Mouse (Mus musculus) cortical plate, adult 2 months (tissue): ENCODE measurements at regions not wholly inside any gene's neighbourhood (a gene's known extent, or its start where the extent isn't known, plus 50 kb on each side); places are given as distances from the start of the nearest gene placed in this dataset.

Experiments
- H3K27ac ChIP-seq: fragments of 200-500 bp; 2 replicates; pipeline ENCODE4 v1.5.1; 2012; ENCODE audit warnings: low read length, control low read depth, inconsistent platforms; ENCODE audit not compliant: insufficient read depth
- H3K4me1 ChIP-seq: fragments of 200-500 bp; 2 replicates; pipeline ENCODE4 v1.6.1; 2011; ENCODE audit warnings: low read length; ENCODE audit not compliant: control insufficient read depth, insufficient read depth
- H3K4me3 ChIP-seq: fragments of 200-500 bp; 2 replicates; pipeline ENCODE4 v1.5.1; 2011; ENCODE audit warnings: mild to moderate bottlenecking, low read length, control low read depth; ENCODE audit not compliant: insufficient read depth
- CTCF ChIP-seq: fragments of 200-500 bp; IDR thresholded peaks from 2 replicates; pipeline ENCODE4 v1.5.1; 2011; ENCODE audit warnings: mild to moderate bottlenecking, control low read depth, low read length; ENCODE audit not compliant: insufficient read depth; ENCODE audit errors: extremely low read depth
- POLR2A ChIP-seq: fragments of 200-500 bp; IDR thresholded peaks from 2 replicates; pipeline ENCODE4 v1.6.1; 2011; ENCODE audit warnings: mild to moderate bottlenecking, low read length, control low read depth; ENCODE audit not compliant: insufficient read depth; ENCODE audit errors: extremely low read depth

DNA sequence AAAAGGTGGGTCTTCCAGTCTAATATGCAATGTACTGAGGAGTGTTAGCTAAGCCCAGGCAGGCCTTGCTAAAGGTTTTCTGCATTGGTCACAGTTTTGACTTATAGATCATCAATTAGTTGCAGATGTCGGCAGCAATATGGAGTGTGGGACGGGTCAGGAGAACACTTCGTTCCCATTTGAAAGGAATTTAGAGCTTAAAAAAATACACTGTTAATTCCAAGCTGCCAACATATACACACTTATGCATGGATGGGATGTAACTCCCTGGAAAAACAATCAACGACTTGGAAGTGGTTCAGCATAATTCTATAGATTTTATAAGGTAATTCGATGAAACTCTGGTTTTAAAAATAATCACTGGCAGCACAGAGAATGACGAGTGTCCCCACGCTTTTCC is 121.4 kb downstream of the Tmem30b start:
- Histone ChIP-seq H3K4me1 (no peaks in the 10 kb centered on the region), H3K27ac (no peak overlapping the region), H3K4me3 (no peak overlapping the region)
- TF ChIP-seq POLR2A (no peak), CTCF (no peak)

- Histone ChIP-seq H3K4me1 (no peaks in the 10 kb centered on the region), H3K27ac (no peak overlapping the region), H3K4me3 (no peak overlapping the region)
- TF ChIP-seq CTCF = no peak
- no peak for TF ChIP-seq POLR2A
Observed at GRCm38 (mm10) chr12:73417101-73417500, 129.1 kb downstream of the Tmem30b start.

GRCm38 (mm10) chr12:73416367-73416897 is 129.8 kb downstream of the Tmem30b start:
- Histone ChIP-seq H3K4me3 (no peak overlapping the region), H3K27ac (no peak overlapping the region), H3K4me1 (no peaks in the 10 kb centered on the region)
- TF ChIP-seq POLR2A (no peak), CTCF (no peak)

DNA sequence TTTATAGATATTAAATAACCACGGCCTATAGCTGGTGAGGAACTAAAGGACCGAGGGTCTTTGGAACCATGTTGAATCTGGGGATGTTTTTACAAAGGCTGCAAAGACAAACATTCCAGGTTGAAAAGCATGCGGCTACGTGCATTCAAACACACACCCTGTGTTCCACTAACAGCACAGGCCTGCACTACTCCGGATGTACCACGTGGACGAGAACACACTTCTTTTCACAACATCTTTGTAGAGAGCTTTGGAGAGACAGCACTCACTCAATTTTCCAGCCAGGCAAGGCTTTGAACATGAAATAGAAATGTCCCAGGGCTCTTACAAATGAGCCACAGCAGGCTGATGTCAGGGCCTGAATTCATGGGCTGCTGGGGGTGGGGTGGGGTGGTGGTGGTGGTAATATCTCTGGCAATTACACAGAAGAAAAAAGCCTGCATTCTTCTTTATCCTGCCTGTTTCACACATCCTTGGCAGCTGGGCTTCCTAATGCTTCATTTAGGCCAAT is 129.3 kb downstream of the Slc38a6 start:
- no peaks in the 10 kb centered on the region for H3K4me1 ChIP-seq
- H3K4me3 ChIP-seq = no peak overlapping the region
- H3K27ac ChIP-seq = no peak overlapping the region
- TF ChIP-seq CTCF (no peak), POLR2A (no peak)

DNA sequence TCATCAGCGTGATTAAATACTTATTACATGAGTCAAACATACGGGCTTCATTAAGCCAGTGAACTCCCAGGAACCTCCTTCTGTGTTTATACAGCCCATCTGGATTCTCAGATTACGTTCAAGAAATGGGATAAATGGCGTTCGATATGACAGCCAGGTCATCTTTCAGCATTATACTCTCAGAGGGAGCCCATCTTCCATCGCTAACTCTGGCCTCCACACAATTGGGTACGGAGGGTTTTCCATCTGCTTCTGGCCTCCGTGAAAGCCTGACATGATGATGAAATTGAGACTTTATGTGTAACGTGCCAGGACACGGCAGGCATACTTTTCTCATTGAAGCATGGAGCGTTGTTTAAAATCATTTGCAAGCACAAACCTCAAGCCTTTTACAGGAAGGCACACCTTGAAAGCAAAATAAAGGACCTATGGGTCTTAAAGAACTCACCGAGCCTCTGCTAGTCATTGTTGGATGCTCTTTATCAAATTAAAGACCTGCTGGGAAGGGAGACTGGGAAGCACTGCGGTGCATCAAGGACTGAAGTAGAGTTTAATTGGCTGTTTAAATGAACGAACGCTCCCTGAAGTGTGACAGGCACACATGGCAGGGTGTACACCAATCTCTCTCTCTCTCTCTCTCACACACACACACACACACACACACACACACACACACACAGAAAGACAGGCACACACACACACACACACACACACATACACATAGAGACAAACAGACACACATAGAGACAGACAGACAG is 127.0 kb downstream of the Slc38a6 start:
- no peaks in the 10 kb centered on the region for H3K4me1 ChIP-seq
- H3K4me3 ChIP-seq = no peak overlapping the region
- no peak overlapping the region for H3K27ac ChIP-seq
- no peak for TF ChIP-seq CTCF
- TF ChIP-seq POLR2A = no peak

DNA sequence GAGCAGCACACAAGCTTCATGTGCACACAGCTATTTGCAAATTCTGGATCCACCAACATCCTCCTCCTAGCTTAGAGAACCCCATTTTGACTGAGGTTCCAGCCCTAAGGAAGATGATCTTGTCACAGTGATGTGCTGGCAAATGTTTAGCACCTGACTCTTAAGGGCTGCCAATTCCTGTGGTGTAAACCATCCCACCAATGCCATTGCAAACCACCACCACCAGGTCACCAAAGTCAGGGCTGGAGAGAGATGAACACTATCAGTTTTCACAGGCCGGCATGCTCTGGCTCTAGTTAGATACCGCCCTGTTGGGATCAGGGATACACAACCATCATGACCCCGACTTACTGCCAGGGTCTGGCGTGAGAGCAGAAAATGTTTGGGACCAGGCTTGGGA is 125.9 kb downstream of the Slc38a6 start:
- Histone ChIP-seq H3K4me3 (no peak overlapping the region), H3K27ac (no peak overlapping the region), H3K4me1 (no peaks in the 10 kb centered on the region)
- TF ChIP-seq CTCF (no peak), POLR2A (no peak)

- Histone ChIP-seq H3K4me3 (no peak overlapping the region), H3K27ac (no peak overlapping the region), H3K4me1 (no peaks in the 10 kb centered on the region)
- no peak for TF ChIP-seq POLR2A
Observed at GRCm38 (mm10) chr12:73410924-73411323, 124.3 kb downstream of the Slc38a6 start.

- H3K4me1 ChIP-seq = no peaks in the 10 kb centered on the region
- H3K27ac ChIP-seq = no peak overlapping the region
- no peak overlapping the region for H3K4me3 ChIP-seq
- TF ChIP-seq CTCF = no peak
- no peak for TF ChIP-seq POLR2A
Observed at GRCm38 (mm10) chr12:73409481-73410085, 123.0 kb downstream of the Slc38a6 start.

DNA sequence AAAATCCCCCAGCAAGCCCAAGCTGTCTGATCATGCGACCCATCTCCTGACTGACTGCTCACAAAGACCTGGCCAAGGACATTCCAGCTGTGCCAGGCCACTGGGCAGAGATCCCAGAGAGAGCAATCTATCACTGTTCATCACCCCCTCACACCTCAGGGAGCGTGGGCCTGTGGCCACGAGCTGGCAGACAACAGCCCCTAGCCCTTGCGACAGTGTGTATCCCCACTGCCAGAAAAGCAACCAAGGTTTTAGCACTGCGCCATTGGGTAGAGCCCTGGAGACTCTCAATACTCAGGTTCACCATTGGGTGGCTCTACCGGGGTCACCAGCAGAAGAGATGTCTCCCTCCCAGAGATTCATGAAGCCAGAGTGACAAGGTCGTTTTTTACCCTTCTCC is 122.0 kb downstream of the Slc38a6 start:
- H3K4me3 ChIP-seq = no peak overlapping the region
- H3K27ac ChIP-seq = no peak overlapping the region
- H3K4me1 ChIP-seq = no peaks in the 10 kb centered on the region
- TF ChIP-seq POLR2A (no peak), CTCF (no peak)

DNA sequence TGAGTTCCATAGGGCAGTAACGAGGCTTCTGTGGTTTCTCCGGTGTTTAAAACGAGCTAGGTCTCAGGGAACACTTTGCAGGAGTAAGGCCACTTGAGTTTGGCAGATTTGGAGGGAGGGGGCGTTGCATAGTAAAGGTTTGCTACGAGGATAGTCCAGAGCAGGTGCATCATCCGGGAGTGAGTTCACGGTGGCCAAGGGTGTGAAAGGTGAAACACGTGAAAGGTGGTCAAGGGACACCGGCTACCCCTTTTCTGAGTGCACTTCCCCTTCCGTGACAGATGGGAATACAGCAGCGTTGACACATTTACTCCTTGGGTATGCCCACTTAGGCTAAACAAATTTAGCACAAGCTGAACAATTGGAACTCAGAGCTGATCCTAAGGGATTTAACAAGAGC is 121.6 kb downstream of the Slc38a6 start:
- Histone ChIP-seq H3K27ac (no peak overlapping the region), H3K4me3 (no peak overlapping the region), H3K4me1 (no peaks in the 10 kb centered on the region)
- no peak for TF ChIP-seq CTCF
- TF ChIP-seq POLR2A = no peak
